Mouse (Mus musculus): ENCODE data around the gene Nabp1.
A peak's percentile ranks its signal among the peaks of the same experiment; 100 is the strongest.

DNA sequence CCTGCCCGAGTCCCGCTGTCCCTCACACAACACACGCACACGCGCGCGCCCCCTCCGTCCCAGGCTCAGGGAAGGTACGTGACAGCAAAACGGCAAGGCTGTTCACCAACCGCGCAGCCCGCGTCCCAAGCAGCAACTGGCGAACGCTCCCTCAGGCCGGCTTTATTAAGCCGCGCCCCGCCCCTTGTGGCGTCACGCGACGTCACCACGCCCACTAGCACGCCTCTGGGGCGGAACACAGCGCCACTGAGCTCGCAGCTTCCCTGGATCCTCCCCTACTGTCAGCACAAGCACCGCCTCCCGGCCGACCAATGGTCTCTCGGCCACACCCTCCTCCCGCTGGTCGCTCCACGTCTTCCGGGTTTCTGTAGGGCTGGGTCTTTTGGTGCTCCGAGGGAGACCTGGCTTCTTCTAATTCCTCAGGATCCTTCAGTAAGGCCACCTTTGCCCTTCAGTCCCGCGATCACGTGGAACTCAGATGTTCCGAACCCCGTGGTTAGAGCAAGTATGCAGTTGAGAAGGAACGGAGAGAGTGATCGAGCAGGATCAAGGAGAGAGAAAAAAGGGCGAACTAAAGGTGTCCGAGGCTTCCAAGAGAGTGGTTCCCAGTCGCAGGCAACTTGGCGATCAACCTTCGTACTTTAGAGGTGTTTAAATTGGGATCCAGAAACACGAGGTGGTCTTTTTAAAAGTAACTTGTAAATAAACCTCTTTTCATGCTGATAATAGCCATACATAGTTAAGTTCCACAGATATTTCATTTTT lies at the start of gene Nabp1:
- no peak for TF ChIP-seq CTCF (conservative IDR thresholded peaks at IDR 0.05; ENCODE audit: insufficient read depth, insufficient read length, low read depth, low read length)
- peak; percentile 100 for TF ChIP-seq POLR2A (IDR thresholded peaks at IDR 0.05; ENCODE audit: low read depth, low read length)

Measured in kidney, adult 2 months (tissue).